Mouse (Mus musculus): Measurements from ENCODE around the gene Itln1.

GRCm38 (mm10) chr1:171515557-171515956 lies 19.5 kb downstream of the Itln1 start:
- TF ChIP-seq POLR2A (IDR thresholded peaks at IDR 0.05; ENCODE audit: insufficient read depth, low read depth, low read length) = no peak
- TF ChIP-seq CTCF (IDR thresholded peaks at IDR 0.05; ENCODE audit: insufficient read depth, low read depth, low read length) = no peak
